Mouse (Mus musculus): ENCODE data around the gene Cers6. TPM values are rescaled to one million over a fixed set of nuclear protein-coding genes. Genes with fewer than 3 reads are reported as not detected.

Gene Cers6
- polyA plus RNA-seq, 1 experiment, result 0.04 TPM

GRCm38 (mm10) chr2:69097526-69097925 is 236.3 kb downstream of the Cers6 start:
- TF ChIP-seq TAL1 (IDR thresholded peaks at IDR 0.05; ENCODE audit: low read length), result no peak
- no peak for TF ChIP-seq GATA1 (IDR thresholded peaks at IDR 0.05; ENCODE audit: low read length)
- no peaks in the 10 kb centered on the region for H3K4me1 ChIP-seq (ENCODE audit: control insufficient read depth)
- H3K27me3 ChIP-seq (ENCODE audit: control insufficient read depth), result no peaks in the 10 kb centered on the region
- no peaks in the 10 kb centered on the region for H3K9me3 ChIP-seq (ENCODE audit: control insufficient read depth, low read length)
- no peak overlapping the region for H3K4me3 ChIP-seq (replicated peaks)
- H3K36me3 ChIP-seq (ENCODE audit: control insufficient read depth), result no peaks in the 10 kb centered on the region

GRCm38 (mm10) chr2:69098701-69099100 is 237.5 kb downstream of the Cers6 start:
- TF ChIP-seq TAL1 (IDR thresholded peaks at IDR 0.05; ENCODE audit: low read length), result no peak
- TF ChIP-seq GATA1 (IDR thresholded peaks at IDR 0.05; ENCODE audit: low read length), result no peak
- Histone ChIP-seq H3K4me3 (replicated peaks) (no peak overlapping the region), H3K36me3 (ENCODE audit: control insufficient read depth) (no peaks in the 10 kb centered on the region), H3K27me3 (ENCODE audit: control insufficient read depth) (no peaks in the 10 kb centered on the region), H3K9me3 (ENCODE audit: control insufficient read depth, low read length) (no peaks in the 10 kb centered on the region), H3K4me1 (ENCODE audit: control insufficient read depth) (no peaks in the 10 kb centered on the region)

GRCm38 (mm10) chr2:69099147-69099546 is 237.9 kb downstream of the Cers6 start:
- Histone ChIP-seq H3K4me3 (replicated peaks) (no peak overlapping the region), H3K4me1 (ENCODE audit: control insufficient read depth) (no peaks in the 10 kb centered on the region), H3K27me3 (ENCODE audit: control insufficient read depth) (no peaks in the 10 kb centered on the region), H3K9me3 (ENCODE audit: control insufficient read depth, low read length) (no peaks in the 10 kb centered on the region), H3K36me3 (ENCODE audit: control insufficient read depth) (no peaks in the 10 kb centered on the region)
- no peak for TF ChIP-seq GATA1 (IDR thresholded peaks at IDR 0.05; ENCODE audit: low read length)
- no peak for TF ChIP-seq TAL1 (IDR thresholded peaks at IDR 0.05; ENCODE audit: low read length)

GRCm38 (mm10) chr2:69100706-69101105 is 239.5 kb downstream of the Cers6 start:
- no peaks in the 10 kb centered on the region for H3K36me3 ChIP-seq (ENCODE audit: control insufficient read depth)
- no peaks in the 10 kb centered on the region for H3K4me1 ChIP-seq (ENCODE audit: control insufficient read depth)
- no peak for TF ChIP-seq TAL1 (IDR thresholded peaks at IDR 0.05; ENCODE audit: low read length)
- no peak for TF ChIP-seq GATA1 (IDR thresholded peaks at IDR 0.05; ENCODE audit: low read length)
- H3K4me3 ChIP-seq (replicated peaks), result no peak overlapping the region
- H3K9me3 ChIP-seq (ENCODE audit: control insufficient read depth, low read length), result no peaks in the 10 kb centered on the region
- no peaks in the 10 kb centered on the region for H3K27me3 ChIP-seq (ENCODE audit: control insufficient read depth)

- Histone ChIP-seq H3K9me3 (ENCODE audit: control insufficient read depth, low read length) (no peaks in the 10 kb centered on the region), H3K27me3 (ENCODE audit: control insufficient read depth) (no peaks in the 10 kb centered on the region), H3K4me3 (replicated peaks) (no peak overlapping the region), H3K36me3 (ENCODE audit: control insufficient read depth) (no peaks in the 10 kb centered on the region), H3K4me1 (ENCODE audit: control insufficient read depth) (no peaks in the 10 kb centered on the region)
- TF ChIP-seq TAL1 (IDR thresholded peaks at IDR 0.05; ENCODE audit: low read length), result no peak
- TF ChIP-seq GATA1 (IDR thresholded peaks at IDR 0.05; ENCODE audit: low read length), result no peak
These were observed 242.3 kb downstream of the Cers6 start for GRCm38 (mm10) chr2:69103526-69103925.

GRCm38 (mm10) chr2:69104511-69105145 is 243.4 kb downstream of the Cers6 start:
- TF ChIP-seq TAL1 (IDR thresholded peaks at IDR 0.05; ENCODE audit: low read length) (no peak), GATA1 (IDR thresholded peaks at IDR 0.05; ENCODE audit: low read length) (no peak)
- H3K4me3 ChIP-seq (replicated peaks), result no peak overlapping the region
- no peaks in the 10 kb centered on the region for H3K27me3 ChIP-seq (ENCODE audit: control insufficient read depth)
- no peaks in the 10 kb centered on the region for H3K4me1 ChIP-seq (ENCODE audit: control insufficient read depth)
- H3K36me3 ChIP-seq (ENCODE audit: control insufficient read depth), result no peaks in the 10 kb centered on the region
- H3K9me3 ChIP-seq (ENCODE audit: control insufficient read depth, low read length), result no peaks in the 10 kb centered on the region

- H3K4me1 ChIP-seq (ENCODE audit: control insufficient read depth), result no peaks in the 10 kb centered on the region
- no peaks in the 10 kb centered on the region for H3K36me3 ChIP-seq (ENCODE audit: control insufficient read depth)
- no peaks in the 10 kb centered on the region for H3K9me3 ChIP-seq (ENCODE audit: control insufficient read depth, low read length)
- no peak overlapping the region for H3K4me3 ChIP-seq (replicated peaks)
- TF ChIP-seq TAL1 (IDR thresholded peaks at IDR 0.05; ENCODE audit: low read length) (no peak), GATA1 (IDR thresholded peaks at IDR 0.05; ENCODE audit: low read length) (no peak)
- H3K27me3 ChIP-seq (ENCODE audit: control insufficient read depth), result no peaks in the 10 kb centered on the region
These were observed 248.0 kb downstream of the Cers6 start for GRCm38 (mm10) chr2:69109246-69109645.

- Histone ChIP-seq H3K9me3 (ENCODE audit: control insufficient read depth, low read length) (no peaks in the 10 kb centered on the region), H3K36me3 (ENCODE audit: control insufficient read depth) (no peaks in the 10 kb centered on the region), H3K4me1 (ENCODE audit: control insufficient read depth) (no peaks in the 10 kb centered on the region), H3K4me3 (replicated peaks) (no peak overlapping the region), H3K27me3 (ENCODE audit: control insufficient read depth) (no peaks in the 10 kb centered on the region)
- TF ChIP-seq GATA1 (IDR thresholded peaks at IDR 0.05; ENCODE audit: low read length), result no peak
- TF ChIP-seq TAL1 (IDR thresholded peaks at IDR 0.05; ENCODE audit: low read length), result no peak
These were observed 248.5 kb downstream of the Cers6 start for GRCm38 (mm10) chr2:69109710-69110109.

GRCm38 (mm10) chr2:69112609-69113008 is 251.4 kb downstream of the Cers6 start:
- Histone ChIP-seq H3K9me3 (ENCODE audit: control insufficient read depth, low read length) (no peaks in the 10 kb centered on the region), H3K36me3 (ENCODE audit: control insufficient read depth) (no peaks in the 10 kb centered on the region), H3K27me3 (ENCODE audit: control insufficient read depth) (no peaks in the 10 kb centered on the region), H3K4me3 (replicated peaks) (no peak overlapping the region), H3K4me1 (ENCODE audit: control insufficient read depth) (no peaks in the 10 kb centered on the region)
- TF ChIP-seq TAL1 (IDR thresholded peaks at IDR 0.05; ENCODE audit: low read length) (no peak), GATA1 (IDR thresholded peaks at IDR 0.05; ENCODE audit: low read length) (no peak)
